In genomic region chr5:117457121-117457520, GRCm38 (mm10) we compare ENCODE assay signal across 20 mouse cellular contexts. TPM values are rescaled to one million over a fixed set of nuclear protein-coding genes. Genes with fewer than 3 reads are reported as not detected.
DNase-seq lines count a peak whose midpoint lies in the region; ATAC-seq and TF ChIP-seq lines count a peak whose summit lies in the region.
"Had no signal": no experiment of that assay in that cellular context is flagged by ENCODE, and none has a peak within 500 bp of the region (broad histone marks: within the 10 kb centered on the region; RNA-seq: fewer than 3 reads in every experiment).

No protein-coding gene starts in this region.

- no peaks in the 10 kb centered on the region; the same call in 1 of the 2 replicates for H3K4me1 ChIP-seq in hindbrain, embryonic 11.5 days (replicated peaks; ENCODE audit: control insufficient read depth, insufficient read depth, low read length)
- H3K4me1 ChIP-seq in hindbrain, postnatal 0 days (ENCODE audit: insufficient read depth, low read length), result no peaks in the 10 kb centered on the region
- H3K4me1 ChIP-seq in neural tube, embryonic 15.5 days, result no peaks in the 10 kb centered on the region
- H3K4me1 ChIP-seq: embryonic facial prominence, embryonic 15.5 days; forebrain, embryonic 15.5 days had no signal

- no peaks in the 10 kb centered on the region for H3K27me3 ChIP-seq in hindbrain, embryonic 11.5 days (ENCODE audit: control insufficient read depth, insufficient read depth, low read length)
- no peaks in the 10 kb centered on the region for H3K27me3 ChIP-seq in hindbrain, postnatal 0 days (ENCODE audit: insufficient read depth, low read length)
- no peaks in the 10 kb centered on the region for H3K27me3 ChIP-seq in neural tube, embryonic 15.5 days (replicated peaks)
- H3K27me3 ChIP-seq: embryonic facial prominence, embryonic 15.5 days; forebrain, embryonic 15.5 days; heart, embryonic 13.5 days had no signal

- H3K9ac ChIP-seq in hindbrain, embryonic 11.5 days (ENCODE audit: low read depth, low read length), result no peak overlapping the region
- H3K9ac ChIP-seq in hindbrain, postnatal 0 days (replicated peaks; ENCODE audit: low read length), result no peak overlapping the region
- H3K9ac ChIP-seq in neural tube, embryonic 15.5 days (replicated peaks), result no peak overlapping the region
- H3K9ac ChIP-seq: embryonic facial prominence, embryonic 15.5 days; forebrain, embryonic 15.5 days; heart, embryonic 13.5 days had no signal

- ATAC-seq in hindbrain, embryonic 11.5 days (ENCODE audit: low FRiP score), result no peak
- no peak for ATAC-seq in hindbrain, postnatal 0 days
- no peak for ATAC-seq in neural tube, embryonic 15.5 days (ENCODE audit: low FRiP score)
- ATAC-seq: forebrain, embryonic 15.5 days had no signal

- H3K9me3 ChIP-seq in hindbrain, embryonic 11.5 days (ENCODE audit: control insufficient read depth, low read length), result no peaks in the 10 kb centered on the region
- H3K9me3 ChIP-seq in hindbrain, postnatal 0 days (ENCODE audit: low read length), result no peaks in the 10 kb centered on the region
- H3K9me3 ChIP-seq in neural tube, embryonic 15.5 days (replicated peaks), result no peaks in the 10 kb centered on the region
- H3K9me3 ChIP-seq: embryonic facial prominence, embryonic 15.5 days; forebrain, embryonic 15.5 days had no signal

- no peaks in the 10 kb centered on the region for H3K36me3 ChIP-seq in hindbrain, embryonic 11.5 days (ENCODE audit: control insufficient read depth, insufficient read depth, low read length)
- no peaks in the 10 kb centered on the region for H3K36me3 ChIP-seq in hindbrain, postnatal 0 days (ENCODE audit: insufficient read depth, low read length)
- H3K36me3 ChIP-seq in neural tube, embryonic 15.5 days, result no peaks in the 10 kb centered on the region
- H3K36me3 ChIP-seq: embryonic facial prominence, embryonic 15.5 days; forebrain, embryonic 15.5 days; heart, embryonic 13.5 days had no signal

- 27% methylated on average over 9 of the region's 9 CpGs for WGBS in hindbrain, embryonic 11.5 days
- 21% methylated on average over 9 of the region's 9 CpGs for WGBS in hindbrain, postnatal 0 days
- 49% methylated on average over 9 of the region's 9 CpGs for WGBS in neural tube, embryonic 15.5 days

- TF ChIP-seq CTCF in hindbrain, postnatal 0 days (IDR thresholded peaks at IDR 0.05; ENCODE audit: low read depth), result no peak

- DNase-seq in hindbrain, embryonic 11.5 days (ENCODE audit: low spot score), result peak; percentile 25
- no peak for DNase-seq in hindbrain, postnatal 0 days (ENCODE audit: low spot score)
- peak; percentile 23 for DNase-seq in neural tube, embryonic 10.5 days (ENCODE audit: extremely low spot score, low spot score)
- peak; percentile 32 for DNase-seq in embryo, embryonic 9.5 days (ENCODE audit: extremely low spot score)
- no peak for DNase-seq in layer of hippocampus, adult 9-10 months (ENCODE audit: low spot score)
- DNase-seq in urinary bladder, postnatal 25 days (ENCODE audit: low spot score), result no peak
- DNase-seq: adrenal gland, postnatal 10 days; cerebellum, adult 11 months; cerebellum, adult 8-10 months; cerebellum, postnatal 14 days; gastrocnemius, postnatal 36 days; heart, adult 11 months; heart, postnatal 4 days had no signal

- no peak overlapping the region for H3K27ac ChIP-seq in hindbrain, embryonic 11.5 days (ENCODE audit: low read depth, low read length)
- no peak overlapping the region for H3K27ac ChIP-seq in hindbrain, postnatal 0 days
- no peak overlapping the region for H3K27ac ChIP-seq in neural tube, embryonic 15.5 days (replicated peaks)
- H3K27ac ChIP-seq: embryonic facial prominence, embryonic 15.5 days; forebrain, embryonic 15.5 days; heart, embryonic 13.5 days had no signal

- no peak overlapping the region for H3K4me3 ChIP-seq in hindbrain, embryonic 11.5 days (ENCODE audit: low read depth, low read length)
- no peak overlapping the region for H3K4me3 ChIP-seq in hindbrain, postnatal 0 days (ENCODE audit: low read length)
- H3K4me3 ChIP-seq in neural tube, embryonic 15.5 days (replicated peaks), result no peak overlapping the region
- H3K4me3 ChIP-seq: embryonic facial prominence, embryonic 15.5 days; erythroblast, embryonic 14.5 days; forebrain, embryonic 15.5 days; heart, embryonic 13.5 days had no signal

- H3K4me2 ChIP-seq in hindbrain, embryonic 11.5 days (replicated peaks; ENCODE audit: low read depth, low read length), result no peak overlapping the region
- no peak overlapping the region for H3K4me2 ChIP-seq in hindbrain, postnatal 0 days (ENCODE audit: low read depth, low read length)
- H3K4me2 ChIP-seq in neural tube, embryonic 15.5 days, result no peak overlapping the region
- H3K4me2 ChIP-seq: embryonic facial prominence, embryonic 15.5 days; forebrain, embryonic 15.5 days; heart, embryonic 13.5 days had no signal

RNA-seq across cellular contexts. Expression of gene Ksr2, which starts 43.3 kb away (rescaled TPM):
- polyA plus RNA-seq in hindbrain, embryonic 11.5 days (2014; fragmentation: Nextera tagmentation; extraction: Ambion mirVana), result 1.6 and 2.9 TPM in 2 replicates
- 10.7 and 12.6 TPM in 2 replicates for total RNA-seq in hindbrain, postnatal 0 days (2014; rRNA removed)
- polyA plus RNA-seq in hindbrain, postnatal 0 days (2015; fragmentation: Nextera tagmentation; extraction: Ambion mirVana), result 6.1 and 6.3 TPM in 2 replicates
- 6.4 and 7.4 TPM in 2 replicates for polyA plus RNA-seq in neural tube, embryonic 15.5 days (2015; fragmentation: Nextera tagmentation; extraction: Ambion mirVana)
- total RNA-seq: MEL had no signal
- polyA plus RNA-seq: erythroblast, embryonic 14.5 days; heart, postnatal 0 days had no signal

Comparison
In these comparisons a context has a peak if more than half of its experiments do, and no peak if none do; other contexts are left out.
1. DNase-seq: peak in hindbrain, embryonic 11.5 days (single experiment), neural tube, embryonic 10.5 days (single experiment) and embryo, embryonic 9.5 days (single experiment); none in hindbrain, postnatal 0 days (single experiment), layer of hippocampus, adult 9-10 months (single experiment) and urinary bladder, postnatal 25 days (single experiment).